Mouse (Mus musculus): ENCODE data around the gene Vps45. TPM values are rescaled to one million over a fixed set of nuclear protein-coding genes. Genes with fewer than 3 reads are reported as not detected.

The Vps45 gene
- polyA plus RNA-seq, 1 experiment from 2014 or later, result 27.9 TPM

DNA sequence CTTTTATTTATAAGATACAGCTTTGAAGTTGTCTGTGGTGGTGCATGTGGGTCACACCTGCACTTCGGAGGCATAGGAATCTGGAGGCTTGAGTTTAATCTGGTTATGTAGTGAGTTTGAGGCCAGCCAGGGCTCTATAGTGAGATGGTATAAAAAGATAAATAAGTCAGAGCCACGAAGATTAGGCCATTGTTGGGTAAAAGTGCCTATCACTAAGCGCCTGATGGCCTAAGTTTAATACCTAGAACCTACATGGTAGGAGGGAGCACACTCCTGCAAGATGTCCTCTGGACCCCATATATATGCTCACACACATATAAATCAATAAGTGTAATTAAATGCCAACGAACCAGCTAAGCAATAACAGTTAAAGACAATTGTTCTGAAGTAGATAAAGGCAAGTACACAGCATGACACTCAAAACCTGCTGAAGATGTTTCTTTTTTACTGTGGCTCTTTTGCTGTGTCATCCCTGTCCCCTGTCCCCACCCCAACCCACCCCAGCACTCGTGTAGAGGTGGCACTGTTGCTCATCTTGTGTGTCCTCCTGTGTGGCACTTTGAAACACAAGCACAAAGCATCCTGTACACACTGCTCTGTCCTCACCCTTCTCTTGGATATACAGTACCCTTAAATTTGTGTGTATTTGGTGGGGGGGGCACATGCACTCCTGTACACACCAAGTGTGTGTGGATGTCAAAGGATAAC, 36.7 kb downstream of the Vps45 start:
- DNase-seq (ENCODE audit: low spot score), result no peak
- ATAC-seq (ENCODE audit: low FRiP score), result no peak
- no peak overlapping the region for H3K4me2 ChIP-seq (replicated peaks; ENCODE audit: low read depth, low read length)
- H3K9me3 ChIP-seq (ENCODE audit: control insufficient read depth, low read length), result no peaks in the 10 kb centered on the region
- H3K4me1 ChIP-seq (replicated peaks; ENCODE audit: control insufficient read depth, insufficient read depth, low read length), result no peaks in the 10 kb centered on the region
- H3K4me3 ChIP-seq (ENCODE audit: low read depth, low read length), result no peak overlapping the region
- 78% methylated on average over 5 of the region's 5 CpGs for WGBS
- H3K27ac ChIP-seq (ENCODE audit: low read depth, low read length), result no peak overlapping the region
- H3K27me3 ChIP-seq (ENCODE audit: control insufficient read depth, insufficient read depth, low read length), result no peaks in the 10 kb centered on the region
- H3K36me3 ChIP-seq (ENCODE audit: control insufficient read depth, insufficient read depth, low read length), result no peaks in the 10 kb centered on the region
- no peak overlapping the region for H3K9ac ChIP-seq (ENCODE audit: low read depth, low read length)

DNA sequence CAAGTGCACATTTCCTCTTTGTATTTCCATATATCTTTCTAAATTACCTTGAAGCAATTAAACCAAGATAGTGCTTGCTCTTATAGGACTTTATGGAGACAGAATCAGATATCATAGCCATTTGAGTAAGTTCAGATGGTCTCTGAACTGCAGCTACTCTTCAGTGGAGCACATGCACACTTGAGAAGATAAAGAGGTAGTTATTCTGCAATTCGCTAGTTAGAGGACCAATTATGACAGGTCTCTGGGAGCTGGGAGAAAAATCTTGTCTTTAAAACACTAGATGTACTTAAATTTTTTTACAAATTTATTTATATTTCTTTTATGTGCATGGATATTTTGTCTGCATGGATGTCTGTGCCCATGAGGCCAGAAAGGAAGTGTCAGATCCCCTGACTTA, 37.5 kb downstream of the Vps45 start:
- H3K4me1 ChIP-seq (replicated peaks; ENCODE audit: control insufficient read depth, insufficient read depth, low read length), result no peaks in the 10 kb centered on the region
- H3K9ac ChIP-seq (ENCODE audit: low read depth, low read length), result no peak overlapping the region
- whole genome bisulfite sequencing, result 89% methylated on average over 1 of the region's 1 CpGs
- no peaks in the 10 kb centered on the region for H3K9me3 ChIP-seq (ENCODE audit: control insufficient read depth, low read length)
- no peak overlapping the region for H3K27ac ChIP-seq (ENCODE audit: low read depth, low read length)
- H3K36me3 ChIP-seq (ENCODE audit: control insufficient read depth, insufficient read depth, low read length), result no peaks in the 10 kb centered on the region
- H3K27me3 ChIP-seq (ENCODE audit: control insufficient read depth, insufficient read depth, low read length), result no peaks in the 10 kb centered on the region
- no peak overlapping the region for H3K4me2 ChIP-seq (replicated peaks; ENCODE audit: low read depth, low read length)
- H3K4me3 ChIP-seq (ENCODE audit: low read depth, low read length), result no peak overlapping the region
- DNase-seq (ENCODE audit: low spot score) (no peak), ATAC-seq (ENCODE audit: low FRiP score) (no peak)

DNA sequence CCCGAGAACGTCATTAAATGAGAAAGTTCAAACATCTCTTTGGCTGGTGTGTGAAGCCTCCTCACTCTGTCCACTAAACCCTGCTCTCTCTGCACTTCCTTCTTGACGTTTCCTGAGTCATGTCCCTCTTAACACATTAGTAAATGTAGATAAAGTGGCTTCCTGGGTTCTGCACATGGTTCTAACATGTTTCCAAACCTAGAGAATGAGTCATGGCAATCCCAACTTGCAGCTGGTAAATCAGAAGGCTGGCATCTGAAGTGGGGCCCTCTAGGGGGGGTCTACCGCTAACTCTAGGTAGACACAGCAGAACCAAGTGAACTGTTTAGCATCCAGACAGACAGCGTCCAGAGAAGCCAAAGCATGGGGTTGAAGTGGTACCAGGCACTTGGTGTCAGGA, 40.8 kb downstream of the Vps45 start:
- 84% methylated on average over 5 of the region's 5 CpGs for WGBS
- H3K36me3 ChIP-seq (ENCODE audit: control insufficient read depth, insufficient read depth, low read length), result no peaks in the 10 kb centered on the region
- ATAC-seq (ENCODE audit: low FRiP score) (no peak), DNase-seq (ENCODE audit: low spot score) (no peak)
- no peaks in the 10 kb centered on the region for H3K4me1 ChIP-seq (replicated peaks; ENCODE audit: control insufficient read depth, insufficient read depth, low read length)
- no peak overlapping the region for H3K4me3 ChIP-seq (ENCODE audit: low read depth, low read length)
- no peak overlapping the region for H3K9ac ChIP-seq (ENCODE audit: low read depth, low read length)
- H3K27me3 ChIP-seq (ENCODE audit: control insufficient read depth, insufficient read depth, low read length), result no peaks in the 10 kb centered on the region
- H3K4me2 ChIP-seq (replicated peaks; ENCODE audit: low read depth, low read length), result no peak overlapping the region
- H3K9me3 ChIP-seq (ENCODE audit: control insufficient read depth, low read length), result no peaks in the 10 kb centered on the region
- H3K27ac ChIP-seq (ENCODE audit: low read depth, low read length), result no peak overlapping the region

DNA sequence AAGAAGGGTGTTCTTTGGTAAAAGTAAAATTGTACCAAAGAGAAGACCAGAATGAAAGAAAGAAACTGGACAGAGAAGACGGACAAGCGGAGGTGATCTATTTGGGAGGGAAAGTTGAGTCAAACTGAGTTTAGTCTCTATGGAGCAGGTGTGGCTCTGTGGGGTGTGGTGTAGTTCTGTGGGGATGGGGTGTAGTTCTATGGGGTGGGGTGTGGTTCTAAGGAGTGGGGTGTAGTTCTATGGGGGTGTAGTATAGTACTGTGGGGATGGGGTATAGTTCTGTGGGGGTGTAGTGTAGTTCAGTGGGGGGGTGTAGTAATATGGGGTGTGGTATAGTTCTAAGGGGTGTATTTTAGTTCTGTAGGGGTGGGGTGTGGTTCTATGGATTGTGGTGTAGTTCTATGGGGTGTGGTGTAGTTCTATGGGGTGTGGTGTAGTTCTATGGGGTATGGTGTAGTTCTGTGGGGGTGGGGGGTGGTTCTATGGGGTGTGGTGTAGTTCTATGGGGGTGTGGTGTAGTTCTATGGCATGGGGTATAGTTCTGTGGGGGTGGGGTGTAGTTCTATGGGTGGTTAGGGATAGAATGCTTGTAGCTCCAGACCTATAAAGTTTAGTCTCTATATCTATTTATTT, 41.9 kb downstream of the Vps45 start:
- H3K4me2 ChIP-seq (replicated peaks; ENCODE audit: low read depth, low read length), result no peak overlapping the region
- no peaks in the 10 kb centered on the region for H3K27me3 ChIP-seq (ENCODE audit: control insufficient read depth, insufficient read depth, low read length)
- no peaks in the 10 kb centered on the region for H3K36me3 ChIP-seq (ENCODE audit: control insufficient read depth, insufficient read depth, low read length)
- H3K9ac ChIP-seq (ENCODE audit: low read depth, low read length), result no peak overlapping the region
- DNase-seq (ENCODE audit: low spot score), result no peak
- ATAC-seq (ENCODE audit: low FRiP score), result no peak
- no peak overlapping the region for H3K4me3 ChIP-seq (ENCODE audit: low read depth, low read length)
- H3K4me1 ChIP-seq (replicated peaks; ENCODE audit: control insufficient read depth, insufficient read depth, low read length), result no peaks in the 10 kb centered on the region
- H3K9me3 ChIP-seq (ENCODE audit: control insufficient read depth, low read length), result no peaks in the 10 kb centered on the region
- H3K27ac ChIP-seq (ENCODE audit: low read depth, low read length), result no peak overlapping the region
- WGBS, result 94% methylated on average over 2 of the region's 2 CpGs

DNA sequence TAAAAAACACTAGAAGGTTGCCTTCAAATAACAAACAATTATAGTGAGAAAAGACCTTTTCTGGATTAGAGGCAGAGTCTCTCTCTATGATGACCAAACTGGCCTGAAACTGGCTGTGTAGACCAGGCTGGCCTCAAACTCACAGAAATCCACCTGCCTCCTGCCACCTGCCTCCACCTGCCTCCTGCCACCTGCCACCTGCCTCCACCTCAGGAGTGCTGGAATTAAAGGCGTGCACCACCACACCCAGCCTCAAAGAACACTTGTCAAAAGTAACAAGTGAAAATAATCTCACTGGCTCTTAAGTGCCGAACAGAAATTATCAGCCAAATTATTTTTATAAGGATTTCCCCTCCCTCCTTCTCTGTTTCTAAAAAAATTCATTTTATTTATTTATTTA, 42.6 kb downstream of the Vps45 start:
- DNase-seq (ENCODE audit: low spot score) (no peak), ATAC-seq (ENCODE audit: low FRiP score) (no peak)
- H3K4me3 ChIP-seq (ENCODE audit: low read depth, low read length), result no peak overlapping the region
- H3K4me1 ChIP-seq (replicated peaks; ENCODE audit: control insufficient read depth, insufficient read depth, low read length), result no peaks in the 10 kb centered on the region
- 86% methylated on average over 2 of the region's 2 CpGs for WGBS
- no peaks in the 10 kb centered on the region for H3K27me3 ChIP-seq (ENCODE audit: control insufficient read depth, insufficient read depth, low read length)
- H3K9ac ChIP-seq (ENCODE audit: low read depth, low read length), result no peak overlapping the region
- H3K9me3 ChIP-seq (ENCODE audit: control insufficient read depth, low read length), result no peaks in the 10 kb centered on the region
- H3K4me2 ChIP-seq (replicated peaks; ENCODE audit: low read depth, low read length), result no peak overlapping the region
- no peak overlapping the region for H3K27ac ChIP-seq (ENCODE audit: low read depth, low read length)
- no peaks in the 10 kb centered on the region for H3K36me3 ChIP-seq (ENCODE audit: control insufficient read depth, insufficient read depth, low read length)

DNA sequence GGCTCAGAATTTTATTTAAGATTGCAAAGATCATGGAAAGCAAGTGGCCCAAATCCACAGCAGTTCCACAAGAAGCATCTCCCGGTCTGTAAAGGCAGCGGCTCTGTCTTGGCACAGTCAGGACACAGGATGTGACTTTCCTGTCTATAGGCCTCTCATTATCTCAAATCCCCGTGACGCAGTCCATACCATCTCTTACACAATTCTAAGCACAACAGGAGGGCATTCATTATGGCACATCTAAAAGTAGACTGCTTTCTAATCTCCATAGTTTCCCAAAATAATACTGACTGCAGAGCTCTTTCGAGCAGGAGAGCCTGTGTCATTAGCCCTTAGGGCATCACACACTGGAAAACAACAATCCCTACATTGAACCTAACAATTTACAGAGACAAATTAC, 45.5 kb downstream of the Vps45 start:
- Histone ChIP-seq H3K4me1 (replicated peaks; ENCODE audit: control insufficient read depth, insufficient read depth, low read length) (no peaks in the 10 kb centered on the region), H3K9me3 (ENCODE audit: control insufficient read depth, low read length) (no peaks in the 10 kb centered on the region), H3K9ac (ENCODE audit: low read depth, low read length) (no peak overlapping the region), H3K4me2 (replicated peaks; ENCODE audit: low read depth, low read length) (no peak overlapping the region), H3K36me3 (ENCODE audit: control insufficient read depth, insufficient read depth, low read length) (no peaks in the 10 kb centered on the region), H3K27ac (ENCODE audit: low read depth, low read length) (no peak overlapping the region), H3K4me3 (ENCODE audit: low read depth, low read length) (no peak overlapping the region), H3K27me3 (ENCODE audit: control insufficient read depth, insufficient read depth, low read length) (no peaks in the 10 kb centered on the region)
- WGBS, result 56% methylated on average over 5 of the region's 5 CpGs
- DNase-seq (ENCODE audit: low spot score), result no peak
- no peak for ATAC-seq (ENCODE audit: low FRiP score)

DNA sequence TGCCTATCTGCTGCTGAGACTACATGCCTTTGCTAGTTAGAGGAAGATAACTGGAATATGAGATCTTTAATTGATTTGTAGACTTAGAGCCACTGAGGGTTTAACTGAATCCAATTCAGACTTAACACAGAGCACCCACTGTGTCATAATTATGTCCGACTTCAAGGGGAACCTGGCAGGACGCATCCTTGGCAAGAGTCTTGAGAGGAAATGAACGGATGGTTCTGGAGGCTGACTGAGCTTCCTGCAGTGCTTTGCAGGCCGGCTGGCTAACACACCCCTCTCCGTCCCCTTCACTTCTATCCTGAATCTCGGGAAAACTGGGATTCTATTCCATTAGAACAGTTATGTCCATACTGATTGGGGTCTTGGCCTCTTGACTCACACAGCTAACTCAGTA, 49.8 kb downstream of the Vps45 start:
- Histone ChIP-seq H3K9me3 (ENCODE audit: control insufficient read depth, low read length) (no peaks in the 10 kb centered on the region), H3K27me3 (ENCODE audit: control insufficient read depth, insufficient read depth, low read length) (no peaks in the 10 kb centered on the region), H3K4me1 (replicated peaks; ENCODE audit: control insufficient read depth, insufficient read depth, low read length) (no peaks in the 10 kb centered on the region), H3K36me3 (ENCODE audit: control insufficient read depth, insufficient read depth, low read length) (no peaks in the 10 kb centered on the region), H3K27ac (ENCODE audit: low read depth, low read length) (no peak overlapping the region), H3K4me2 (replicated peaks; ENCODE audit: low read depth, low read length) (no peak overlapping the region), H3K4me3 (ENCODE audit: low read depth, low read length) (no peak overlapping the region), H3K9ac (ENCODE audit: low read depth, low read length) (no peak overlapping the region)
- 89% methylated on average over 6 of the region's 6 CpGs for WGBS
- no peak for ATAC-seq (ENCODE audit: low FRiP score)
- DNase-seq (ENCODE audit: low spot score), result no peak

DNA sequence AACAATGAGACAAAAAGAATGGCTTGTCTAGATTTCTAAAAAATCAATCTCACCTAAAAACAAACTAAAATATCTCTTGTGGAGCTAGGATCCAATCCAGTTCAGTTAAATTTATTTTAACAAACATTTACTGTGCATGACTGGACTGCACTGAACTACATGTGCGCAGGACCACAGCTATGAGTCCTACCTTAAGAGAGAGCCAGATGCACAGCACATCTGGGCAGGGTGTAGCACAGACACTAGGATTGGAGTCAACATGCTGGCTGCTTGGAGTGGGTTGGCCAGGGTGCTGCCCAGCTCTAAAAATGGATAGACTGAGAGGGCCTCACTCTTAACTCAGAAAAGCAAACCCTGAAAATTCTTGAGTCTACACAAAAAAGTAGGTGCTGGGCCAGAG, 56.7 kb downstream of the Vps45 start:
- H3K4me1 ChIP-seq (replicated peaks; ENCODE audit: control insufficient read depth, insufficient read depth, low read length), result peaks cover 7% of the 10 kb centered on the region; the same call in 1 of the 2 replicates
- WGBS, result 97% methylated on average over 1 of the region's 1 CpGs

DNA sequence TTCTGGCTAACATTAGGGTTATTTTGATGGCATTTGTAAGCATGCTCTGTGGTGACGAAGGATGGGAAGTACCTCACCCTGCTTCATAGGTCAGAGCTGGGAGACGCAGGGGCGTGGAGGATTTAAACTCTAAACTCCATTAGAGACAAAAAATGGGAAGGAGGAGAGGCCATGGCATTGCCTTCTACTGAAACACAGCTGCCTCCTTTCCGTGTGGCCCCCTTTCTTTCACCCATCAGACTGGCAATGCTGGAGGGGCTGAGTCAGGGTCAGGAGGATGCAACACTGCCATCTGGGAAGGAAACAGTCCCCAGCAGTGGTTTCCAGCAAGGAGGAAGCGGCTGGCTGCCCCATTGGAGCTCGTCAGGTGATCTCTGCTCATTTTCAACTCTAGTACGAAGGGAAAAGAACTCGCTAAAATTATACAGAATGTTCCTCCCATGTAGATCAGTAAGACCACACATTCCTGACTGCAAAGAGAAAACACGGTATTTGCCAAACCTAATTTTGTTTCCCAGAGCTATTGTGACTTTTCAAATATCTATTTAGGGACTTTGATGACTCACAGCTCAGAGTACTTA, 57.3 kb downstream of the Vps45 start:
- WGBS, result 77% methylated on average over 9 of the region's 9 CpGs

More for the DNA sequence above, 56.7 kb downstream of the Vps45 start:
- DNase-seq (ENCODE audit: low spot score) (no peak), ATAC-seq (ENCODE audit: low FRiP score) (no peak)
- H3K27ac ChIP-seq (ENCODE audit: low read depth, low read length), result no peak overlapping the region
- no peak overlapping the region for H3K9ac ChIP-seq (ENCODE audit: low read depth, low read length)
- H3K27me3 ChIP-seq (ENCODE audit: control insufficient read depth, insufficient read depth, low read length), result no peaks in the 10 kb centered on the region
- no peaks in the 10 kb centered on the region for H3K36me3 ChIP-seq (ENCODE audit: control insufficient read depth, insufficient read depth, low read length)
- H3K9me3 ChIP-seq (ENCODE audit: control insufficient read depth, low read length), result no peaks in the 10 kb centered on the region
- H3K4me2 ChIP-seq (replicated peaks; ENCODE audit: low read depth, low read length), result no peak overlapping the region
- H3K4me3 ChIP-seq (ENCODE audit: low read depth, low read length), result no peak overlapping the region

More for the DNA sequence above, 57.3 kb downstream of the Vps45 start:
- Histone ChIP-seq H3K36me3 (ENCODE audit: control insufficient read depth, insufficient read depth, low read length) (no peaks in the 10 kb centered on the region), H3K4me2 (replicated peaks; ENCODE audit: low read depth, low read length) (no peak overlapping the region), H3K9ac (ENCODE audit: low read depth, low read length) (no peak overlapping the region), H3K9me3 (ENCODE audit: control insufficient read depth, low read length) (no peaks in the 10 kb centered on the region), H3K27me3 (ENCODE audit: control insufficient read depth, insufficient read depth, low read length) (no peaks in the 10 kb centered on the region), H3K4me1 (replicated peaks; ENCODE audit: control insufficient read depth, insufficient read depth, low read length) (peaks cover 7% of the 10 kb centered on the region; the same call in 1 of the 2 replicates), H3K27ac (ENCODE audit: low read depth, low read length) (no peak overlapping the region), H3K4me3 (ENCODE audit: low read depth, low read length) (no peak overlapping the region)
- ATAC-seq (ENCODE audit: low FRiP score), result no peak
- DNase-seq (ENCODE audit: low spot score), result no peak

Data from hindbrain, embryonic 11.5 days (tissue).